10 mouse cellular contexts compared by ENCODE assay signal in genomic region chr9:25355806-25356205, GRCm38 (mm10).
DNase-seq lines count a peak whose midpoint lies in the region; ATAC-seq and TF ChIP-seq lines count a peak whose summit lies in the region.
"Had no signal": no experiment of that assay in that cellular context is flagged by ENCODE, and none has a peak within 500 bp of the region (broad histone marks: within the 10 kb centered on the region; RNA-seq: fewer than 3 reads in every experiment).

No protein-coding gene starts in this region.

- H3K4me3 ChIP-seq in gastrocnemius, adult 2 months = peak overlapping the region; percentile 40
- H3K4me3 ChIP-seq: neural tube, embryonic 13.5 days had no signal

- peak; percentile 24 for DNase-seq in adrenal gland, adult 8-10 months
- no peak for DNase-seq in adrenal gland, postnatal 4 days (ENCODE audit: low spot score in 2 of 2)
- DNase-seq in cerebellum, adult 11-12 months = peak; percentile 84
- peak; percentile 89 for DNase-seq in gastrocnemius, adult 2 months
- DNase-seq in left cerebral cortex, postnatal 10 days (ENCODE audit: extremely low spot score in 1 of 2, low spot score in 2 of 2) = peak; percentile 59 to 77
- DNase-seq in lung, postnatal 25 days (ENCODE audit: low spot score) = no peak
- no peak for DNase-seq in embryo, embryonic 9.5 days (ENCODE audit: extremely low spot score)

- intact Hi-C loops in gastrocnemius, adult 2 months (cut with DNase I) = no loop called here
- intact Hi-C loops in left cerebral cortex, postnatal 10 days (cut with DNase I) = no loop called here

- H3K27ac ChIP-seq in gastrocnemius, adult 2 months = peak overlapping the region; percentile 55
- H3K27ac ChIP-seq: liver, embryonic 14.5 days; neural tube, embryonic 13.5 days had no signal

- no peak; the same call in 1 of the 2 replicates for TF ChIP-seq CTCF in gastrocnemius, adult 2 months (IDR thresholded peaks at IDR 0.05)

- no peak for ATAC-seq in megakaryocyte, adult 5-6 weeks (ENCODE audit: poor library complexity, severe bottlenecking)

Comparison
In these comparisons a context has a peak if more than half of its experiments do, and no peak if none do; other contexts are left out.
1. DNase-seq: peak in adrenal gland, adult 8-10 months (single experiment), cerebellum, adult 11-12 months (single experiment), gastrocnemius, adult 2 months (single experiment) and left cerebral cortex, postnatal 10 days (2 of 2); none in adrenal gland, postnatal 4 days (0 of 2), lung, postnatal 25 days (single experiment) and embryo, embryonic 9.5 days (single experiment).